Mouse (Mus musculus) small intestine, adult 2 months (tissue): ENCODE results near the gene Olfr78. TPM values are rescaled to one million over a fixed set of nuclear protein-coding genes. Genes with fewer than 3 reads are reported as not detected.
A peak's percentile ranks its signal among the peaks of the same experiment; 100 is the strongest.

Experiments
- H3K27ac ChIP-seq: fragments of 200-500 bp; 2 replicates; pipeline ENCODE4 v1.5.1; 2012; ENCODE audit warnings: low read depth, low read length, control low read depth, inconsistent platforms; ENCODE audit not compliant: insufficient read depth
- H3K27me3 ChIP-seq: fragments of 200-500 bp; 2 replicates; pipeline ENCODE4 v1.6.1; 2012; ENCODE audit warnings: mild to moderate bottlenecking, moderate library complexity, low read length, inconsistent platforms; ENCODE audit not compliant: control insufficient read depth, insufficient read depth
- H3K36me3 ChIP-seq: fragments of 200-500 bp; 2 replicates; pipeline ENCODE4 v1.6.1; 2012; ENCODE audit warnings: mild to moderate bottlenecking, low read length, control low read depth, inconsistent platforms; ENCODE audit not compliant: control insufficient read depth, insufficient read depth
- H3K4me1 ChIP-seq: fragments of 200-500 bp; 2 replicates; pipeline ENCODE4 v1.6.1; 2012; ENCODE audit warnings: low read length, inconsistent platforms, mixed read lengths; ENCODE audit not compliant: control insufficient read depth, insufficient read depth, insufficient read length
- H3K4me3 ChIP-seq: fragments of 200-500 bp; 2 replicates; pipeline ENCODE4 v1.5.1; 2012; ENCODE audit warnings: low read depth, mild to moderate bottlenecking, control low read depth, inconsistent platforms, low read length, moderate library complexity
- CTCF ChIP-seq: fragments of 200-500 bp; IDR thresholded peaks from 2 replicates; pipeline ENCODE4 v1.5.1; 2012; ENCODE audit warnings: low read depth, mild to moderate bottlenecking, control low read depth, inconsistent platforms, low read length, moderate library complexity, mixed read lengths; ENCODE audit not compliant: insufficient replicate concordance, insufficient read length; ENCODE audit errors: extremely low read depth
- POLR2A ChIP-seq: fragments of 200-500 bp; IDR thresholded peaks from 2 replicates; pipeline ENCODE4 v1.6.1; 2012; ENCODE audit warnings: low read depth, mild to moderate bottlenecking, control low read depth, inconsistent platforms, low read length, moderate library complexity
- WGBS: fragments of 180-500 bp; shearing (Covaris S2); methylation state at CpG from one replicate; pipeline ENCODE4 v1.1.7; 2018; 5-methylcytosine and 5-hydroxymethylcytosine counted together
- polyA plus RNA-seq: library from polyadenylated mRNA; depleted of rRNA; stranded (reverse); fragments of >200 nt; gene quantifications from 2 replicates; pipeline ENCODE4 v1.2.3, GENCODE M21; 2012; rRNA removed

The Olfr78 gene
- polyA plus RNA-seq = 0.55 and 0.71 TPM in 2 replicates

GRCm38 (mm10) chr7:102759266-102759665 lies at the start of gene Olfr78, which contains the start of gene Olfr560:
TSS of gene Olfr78 (minus strand) at chr7:102759471.
TSS of gene Olfr560 (minus strand) at chr7:102759366.
- H3K4me1 ChIP-seq = no peaks in the 10 kb centered on the region
- WGBS = 55% methylated on average over 4 of the region's 4 CpGs

DNA sequence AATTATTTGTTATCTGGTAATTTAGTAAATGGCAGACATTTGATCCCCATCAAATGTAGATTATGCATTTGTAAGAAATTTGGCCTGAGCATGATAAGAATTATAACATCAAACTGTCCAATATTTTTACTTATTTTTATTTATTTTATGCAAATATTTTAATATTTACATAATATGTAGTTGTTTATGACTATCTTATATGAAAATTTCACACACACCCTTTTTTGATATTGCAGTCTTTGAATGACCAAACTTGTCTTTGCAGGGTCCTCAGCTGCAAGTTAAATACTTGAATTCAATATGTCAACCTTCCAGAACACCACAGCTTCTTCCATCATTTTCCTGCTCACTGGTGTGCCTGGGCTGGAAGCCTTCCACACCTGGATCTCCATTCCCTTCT lies 43.9 kb upstream of the Olfr78 start, which contains the start of gene Olfr564:
Gene Olfr564, plus strand, starts transcription at position 301 of the 400 bp plus-strand sequence.
- no peaks in the 10 kb centered on the region for H3K27me3 ChIP-seq
- H3K4me3 ChIP-seq = no peak within 1 kb of the TSS
- H3K27ac ChIP-seq = no peak within 1 kb of the TSS
- TF ChIP-seq POLR2A (no peak), CTCF (no peak)
- no peaks in the 10 kb centered on the region for H3K4me1 ChIP-seq
- no peaks in the 10 kb centered on the region for H3K36me3 ChIP-seq

More at GRCm38 (mm10) chr7:102759266-102759665, at the start of gene Olfr78, which contains the start of gene Olfr560:
- H3K4me3 ChIP-seq = no peak within 1 kb of the TSS
- H3K27ac ChIP-seq = no peak within 1 kb of the TSS
- H3K27me3 ChIP-seq = no peaks in the 10 kb centered on the region
- TF ChIP-seq CTCF (no peak), POLR2A (no peak)
- H3K36me3 ChIP-seq = no peaks in the 10 kb centered on the region

GRCm38 (mm10) chr7:102770921-102771320 lies 11.7 kb upstream of the Olfr78 start, which contains the start of gene Olfr561:
TSS of gene Olfr561 (plus strand) at chr7:102771221.
- H3K27me3 ChIP-seq = no peaks in the 10 kb centered on the region
- WGBS = 60% methylated on average over 2 of the region's 2 CpGs
- H3K36me3 ChIP-seq = no peaks in the 10 kb centered on the region
- H3K27ac ChIP-seq = no peak within 1 kb of the TSS
- no peak for TF ChIP-seq POLR2A
- no peak for TF ChIP-seq CTCF
- no peak within 1 kb of the TSS for H3K4me3 ChIP-seq
- no peaks in the 10 kb centered on the region for H3K4me1 ChIP-seq

DNA sequence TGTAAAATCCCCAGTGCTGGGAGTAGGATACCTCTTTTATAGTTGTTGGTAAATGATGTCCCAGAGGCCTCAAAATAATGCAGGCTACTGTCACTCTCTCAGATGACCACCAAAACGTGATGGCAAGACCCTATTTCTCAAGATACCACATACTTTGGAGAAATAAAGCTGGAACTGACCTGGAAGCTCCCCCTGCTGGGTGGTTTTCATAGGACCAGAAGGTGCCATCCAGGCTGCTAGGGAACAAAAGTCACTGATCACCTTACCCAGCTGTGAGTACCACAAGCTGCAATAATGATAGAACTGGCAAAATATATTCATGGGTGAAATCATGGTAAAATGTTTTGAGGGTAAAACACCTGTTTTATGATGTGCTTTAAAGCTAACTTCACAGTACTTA lies 7.2 kb downstream of the Olfr78 start:
- no peaks in the 10 kb centered on the region for H3K4me1 ChIP-seq
- 5% methylated on average over 1 of the region's 1 CpGs for WGBS
- no peak overlapping the region for H3K4me3 ChIP-seq
- H3K36me3 ChIP-seq = no peaks in the 10 kb centered on the region
- no peak for TF ChIP-seq POLR2A
- peak; percentile 11; the same call in 1 of the 2 replicates for TF ChIP-seq CTCF
- no peak overlapping the region for H3K27ac ChIP-seq
- no peaks in the 10 kb centered on the region for H3K27me3 ChIP-seq

GRCm38 (mm10) chr7:102737705-102738104 lies 21.6 kb downstream of the Olfr78 start:
- Histone ChIP-seq H3K4me3 (no peak overlapping the region), H3K27ac (no peak overlapping the region), H3K4me1 (no peaks in the 10 kb centered on the region), H3K27me3 (no peaks in the 10 kb centered on the region), H3K36me3 (no peaks in the 10 kb centered on the region)
- 47% methylated on average over 2 of the region's 2 CpGs for WGBS
- no peak for TF ChIP-seq CTCF
- no peak for TF ChIP-seq POLR2A

DNA sequence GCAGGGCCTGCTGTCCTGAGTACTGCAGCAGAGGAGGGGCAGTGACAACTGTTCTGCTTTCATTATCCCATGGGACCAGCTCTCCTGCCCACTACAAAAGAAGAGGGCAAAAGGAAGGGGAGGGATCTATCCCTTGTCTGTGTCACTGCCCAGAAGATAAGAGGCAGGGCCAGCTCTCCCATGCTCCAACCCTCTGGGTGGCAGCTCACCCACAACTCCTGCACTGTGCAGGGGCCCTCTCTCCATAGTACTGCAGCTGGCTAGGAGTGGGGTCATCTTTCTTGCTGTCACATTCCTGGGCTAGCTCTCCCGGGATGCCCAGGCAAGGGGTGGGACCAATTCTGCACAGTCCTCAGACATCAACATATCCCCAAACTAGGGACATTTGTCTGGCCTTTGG lies 25.5 kb downstream of the Olfr78 start:
- TF ChIP-seq POLR2A = no peak
- H3K27me3 ChIP-seq = no peaks in the 10 kb centered on the region
- H3K4me1 ChIP-seq = no peaks in the 10 kb centered on the region
- H3K36me3 ChIP-seq = no peaks in the 10 kb centered on the region
- WGBS = 39% methylated on average over 1 of the region's 1 CpGs
- no peak overlapping the region for H3K4me3 ChIP-seq
- no peak overlapping the region for H3K27ac ChIP-seq

- Histone ChIP-seq H3K27me3 (no peaks in the 10 kb centered on the region), H3K27ac (no peak within 1 kb of the TSS), H3K36me3 (no peaks in the 10 kb centered on the region), H3K4me3 (no peak within 1 kb of the TSS), H3K4me1 (no peaks in the 10 kb centered on the region)
- no peak for TF ChIP-seq POLR2A
- no peak for TF ChIP-seq CTCF
Observed at GRCm38 (mm10) chr7:102727391-102727790, 31.9 kb downstream of the Olfr78 start, which contains the start of gene Olfr559. TSS of gene Olfr559 (minus strand) at chr7:102727491.

- 33% methylated on average over 1 of the region's 1 CpGs for WGBS
- no peaks in the 10 kb centered on the region; the same call in 1 of the 2 replicates for H3K27me3 ChIP-seq
Observed at GRCm38 (mm10) chr7:102718970-102719369, 40.3 kb downstream of the Olfr78 start, which contains the start of gene Olfr33. TSS of gene Olfr33 (minus strand) at chr7:102719070.

More at GRCm38 (mm10) chr7:102718970-102719369, 40.3 kb downstream of the Olfr78 start, which contains the start of gene Olfr33:
- Histone ChIP-seq H3K4me3 (no peak within 1 kb of the TSS), H3K36me3 (no peaks in the 10 kb centered on the region), H3K27ac (no peak within 1 kb of the TSS), H3K4me1 (no peaks in the 10 kb centered on the region)
- TF ChIP-seq POLR2A (no peak), CTCF (no peak)
